Mouse (Mus musculus): ENCODE results near the gene Hsd17b2.

DNA sequence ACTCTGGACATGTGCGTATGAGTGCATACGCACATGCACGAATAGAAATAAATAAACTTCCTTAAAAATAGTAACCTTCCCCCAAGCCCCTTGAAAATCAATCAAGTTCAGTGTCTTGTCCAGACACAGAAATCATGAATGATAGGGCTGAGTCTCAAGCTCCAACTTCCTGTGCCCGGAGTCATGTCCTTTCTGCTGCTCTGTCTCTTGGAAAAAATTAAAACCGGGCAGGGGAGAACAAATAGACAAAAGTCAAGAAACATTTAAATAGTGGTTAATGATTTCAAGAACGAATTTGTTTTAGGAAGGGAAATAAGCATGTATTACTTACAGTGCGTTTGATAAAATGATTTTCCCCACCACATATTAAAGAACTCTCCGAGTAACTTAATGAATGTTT, 24.7 kb upstream of the Hsd17b2 start:
- no peak for TF ChIP-seq MAFK (IDR thresholded peaks at IDR 0.05; ENCODE audit: insufficient read depth, low read depth, low read length)
- TF ChIP-seq ZC3H11A (IDR thresholded peaks at IDR 0.05; ENCODE audit: borderline replicate concordance, low read depth, low read length), result no peak
- TF ChIP-seq ZNF384 (IDR thresholded peaks at IDR 0.05; ENCODE audit: low read depth, low read length), result no peak

Measured in ES-E14 (cell line).